Mouse (Mus musculus) left cerebral cortex, adult 2 months (tissue): ENCODE results near the gene Cfb. TPM values are rescaled to one million over a fixed set of nuclear protein-coding genes. Genes with fewer than 3 reads are reported as not detected.
"Not testable (repeated sequence)": the region's sequence is repeated elsewhere in the genome, so short reads cannot be mapped to it uniquely, and the experiment has no call there.

ENCODE experiments used
- DNase-seq, 2 experiments: peaks; one replicate each; pipeline ENCODE4 v3.0.0; 2021 to 2022; ENCODE audit warnings: low spot score in 2 of 2, mixed read lengths in 1 of 2; ENCODE audit errors: extremely low spot score in 1 of 2
- H3K27ac ChIP-seq: fragments of 200-600 bp; 2 replicates; pipeline ENCODE4 v1.8.1; 2022
- H3K4me3 ChIP-seq: fragments of 200-600 bp; 2 replicates; pipeline ENCODE4 v1.8.1; 2022
- CTCF ChIP-seq: fragments of 200-600 bp; IDR thresholded peaks from 2 replicates; pipeline ENCODE4 v1.8.1; 2022; ENCODE audit warnings: antibody characterized with exemption, mild to moderate bottlenecking, moderate library complexity
- intact Hi-C: fragments of 180-260 bp; cut with DNase I; formaldehyde crosslinking; loops from one replicate; pipeline ENCODE4 v1.15.1; 2025
- total RNA-seq, 2 experiments: library from RNA; stranded (reverse); gene quantifications; 2 replicates each; pipeline ENCODE4 v1.2.3; 2021

Gene Cfb
- total RNA-seq, 2 experiments from 2014 or later = 0.14 TPM; not detected in 1

GRCm38 (mm10) chr17:34849722-34850516 is 12.4 kb downstream of the Cfb start, which contains the start of the genes Skiv2l and Nelfe:
Gene Skiv2l, minus strand, starts transcription at chr17:34850210.
Gene Nelfe, plus strand, starts transcription at chr17:34850391.
- Histone ChIP-seq H3K4me3 (peak within 1 kb of the TSS; percentile 81), H3K27ac (peak within 1 kb of the TSS; percentile 71)
- peak; percentile 98 for DNase-seq
- TF ChIP-seq CTCF = no peak; the same call in 1 of the 2 replicates
- intact Hi-C loops = loop anchor here (1.0 to 5.0 kb wide), 3 partner anchors 14 to 387 kb away; partner anchors contain the start of genes Nfkbil1 and Stk19

- no peak for DNase-seq
- Histone ChIP-seq H3K27ac (no peak overlapping the region), H3K4me3 (no peak overlapping the region)
- TF ChIP-seq CTCF = no peak
- intact Hi-C loops = no loop called here
These were observed 14.7 kb downstream of the Cfb start for GRCm38 (mm10) chr17:34847615-34848014.

- intact Hi-C loops = no loop called here
- no peak for TF ChIP-seq CTCF
- no peak for DNase-seq
These were observed 15.1 kb downstream of the Cfb start for GRCm38 (mm10) chr17:34847192-34847591.

GRCm38 (mm10) chr17:34844884-34845283 is 17.4 kb downstream of the Cfb start:
- intact Hi-C loops = no loop called here
- no peak overlapping the region for H3K27ac ChIP-seq
- no peak overlapping the region for H3K4me3 ChIP-seq
- no peak for TF ChIP-seq CTCF
- no peak for DNase-seq

More at GRCm38 (mm10) chr17:34847192-34847591, 15.1 kb downstream of the Cfb start:
- Histone ChIP-seq H3K4me3 (no peak overlapping the region), H3K27ac (no peak overlapping the region)

- no peak overlapping the region for H3K27ac ChIP-seq
- no peak for DNase-seq
- H3K4me3 ChIP-seq = no peak overlapping the region
- no peak for TF ChIP-seq CTCF
- intact Hi-C loops = no loop called here
These were observed 21.5 kb downstream of the Cfb start for GRCm38 (mm10) chr17:34840736-34841307.

- TF ChIP-seq CTCF = no peak
- intact Hi-C loops = loop anchor here (5.0 kb wide), 2 partner anchors 144 to 404 kb away; partner anchors contain the start of genes Ddx39b and Lsm2
These were observed 23.5 kb downstream of the Cfb start for GRCm38 (mm10) chr17:34838785-34839184.

GRCm38 (mm10) chr17:34837464-34838324 is 24.6 kb downstream of the Cfb start:
- H3K4me3 ChIP-seq = peak overlapping the region; percentile 68
- no peak for DNase-seq
- intact Hi-C loops = loop anchor here (5.0 kb wide), 2 partner anchors 145 to 405 kb away; partner anchors contain the start of genes Ddx39b and Lsm2
- no peak for TF ChIP-seq CTCF
- peak overlapping the region; percentile 82 for H3K27ac ChIP-seq

More at GRCm38 (mm10) chr17:34838785-34839184, 23.5 kb downstream of the Cfb start:
- no peak overlapping the region for H3K4me3 ChIP-seq
- no peak for DNase-seq
- no peak overlapping the region for H3K27ac ChIP-seq

- Histone ChIP-seq H3K27ac (peak within 1 kb of the TSS; percentile 82), H3K4me3 (peak within 1 kb of the TSS; percentile 68)
- DNase-seq = peak; percentile 98
- intact Hi-C loops = loop anchor here (1.0 to 5.0 kb wide), 3 partner anchors 13 to 405 kb away; partner anchors contain the start of genes Ddx39b, Lsm2, Nelfe and Skiv2l
- no peak for TF ChIP-seq CTCF
These were observed 25.5 kb downstream of the Cfb start, which contains the start of the genes Stk19 and Dxo for GRCm38 (mm10) chr17:34836856-34837221. Gene Stk19, minus strand, starts transcription at chr17:34836945. Gene Dxo, plus strand, starts transcription at chr17:34837019.

- intact Hi-C loops = loop anchor here (1.0 to 5.0 kb wide), 3 partner anchors 14 to 406 kb away; partner anchors contain the start of genes Ddx39b, Lsm2, Nelfe and Skiv2l
- H3K27ac ChIP-seq = peak overlapping the region; percentile 82
- DNase-seq = no peak
- TF ChIP-seq CTCF = no peak
- H3K4me3 ChIP-seq = peak overlapping the region; percentile 68
These were observed 26.0 kb downstream of the Cfb start for GRCm38 (mm10) chr17:34836155-34836855.

GRCm38 (mm10) chr17:34830776-34831175 is 31.5 kb downstream of the Cfb start:
- DNase-seq, H3K27ac ChIP-seq, H3K4me3 ChIP-seq, intact Hi-C loops: not testable (repeated sequence)
